Mouse (Mus musculus) forebrain, embryonic 15.5 days (tissue): ENCODE measurements at regions not wholly inside any gene's neighbourhood (a gene's known extent, or its start where the extent isn't known, plus 50 kb on each side); places are given as distances from the start of the nearest gene placed in this dataset.

Experiments used
- ATAC-seq: fragments of 200-750 bp; cut with Nextera tagmentation; replicated peaks from 2 replicates; pipeline ENCODE4 v1.8.0; 2017; ENCODE audit warnings: mild to moderate bottlenecking, moderate TSS enrichment, moderate library complexity
- H3K27ac ChIP-seq: fragments of 300-500 bp; sonication (generic); replicated peaks from 2 replicates; pipeline ENCODE4 v1.5.1; 2015; ENCODE audit warnings: mild to moderate bottlenecking, inconsistent platforms
- H3K27me3 ChIP-seq: fragments of 300-500 bp; sonication (generic); 2 replicates; pipeline ENCODE4 v1.6.1; 2015; ENCODE audit warnings: inconsistent platforms
- H3K36me3 ChIP-seq: fragments of 300-500 bp; sonication (generic); 2 replicates; pipeline ENCODE4 v1.6.1; 2015; ENCODE audit warnings: mild to moderate bottlenecking, inconsistent platforms
- H3K4me1 ChIP-seq: fragments of 300-500 bp; sonication (generic); 2 replicates; pipeline ENCODE4 v1.6.1; 2015; ENCODE audit warnings: inconsistent platforms
- H3K4me2 ChIP-seq: fragments of 300-500 bp; sonication (generic); replicated peaks from 2 replicates; pipeline ENCODE4 v1.6.1; 2015; ENCODE audit warnings: mild to moderate bottlenecking, inconsistent platforms
- H3K4me3 ChIP-seq: fragments of 300-500 bp; sonication (generic); 2 replicates; pipeline ENCODE4 v1.5.1; 2015; ENCODE audit warnings: mild to moderate bottlenecking, inconsistent platforms
- H3K9ac ChIP-seq: fragments of 300-500 bp; sonication (generic); replicated peaks from 2 replicates; pipeline ENCODE4 v1.6.1; 2015; ENCODE audit warnings: mild to moderate bottlenecking, inconsistent platforms
- H3K9me3 ChIP-seq: fragments of 300-500 bp; sonication (generic); 2 replicates; pipeline ENCODE4 v1.6.1; 2016; ENCODE audit warnings: inconsistent platforms
- WGBS: fragments of 180-500 bp; shearing (Covaris S2); methylation state at CpG from one replicate; pipeline ENCODE4 v1.1.7; 2015; ENCODE audit warnings: mixed read lengths; 5-methylcytosine and 5-hydroxymethylcytosine counted together

- no peak for ATAC-seq
- Histone ChIP-seq H3K4me1 (no peaks in the 10 kb centered on the region), H3K27ac (no peak overlapping the region), H3K4me2 (no peak overlapping the region), H3K27me3 (no peaks in the 10 kb centered on the region), H3K4me3 (no peak overlapping the region), H3K36me3 (no peaks in the 10 kb centered on the region), H3K9me3 (no peaks in the 10 kb centered on the region), H3K9ac (no peak overlapping the region)
- 85% methylated on average over 1 of the region's 1 CpGs for WGBS
These were observed 67.0 kb upstream of the Thbs1 start for GRCm38 (mm10) chr2:118044666-118045065.

- Histone ChIP-seq H3K27ac (no peak overlapping the region), H3K9ac (no peak overlapping the region), H3K4me2 (no peak overlapping the region), H3K36me3 (no peaks in the 10 kb centered on the region), H3K4me3 (no peak overlapping the region), H3K4me1 (no peaks in the 10 kb centered on the region), H3K27me3 (no peaks in the 10 kb centered on the region), H3K9me3 (no peaks in the 10 kb centered on the region)
- 93% methylated on average over 2 of the region's 2 CpGs for WGBS
- ATAC-seq, result no peak
These were observed 61.4 kb upstream of the Thbs1 start for GRCm38 (mm10) chr2:118050326-118050725.

- H3K36me3 ChIP-seq, result no peaks in the 10 kb centered on the region
- WGBS, result 91% methylated on average over 3 of the region's 3 CpGs
- no peaks in the 10 kb centered on the region for H3K27me3 ChIP-seq
- no peak overlapping the region for H3K27ac ChIP-seq
- no peak overlapping the region for H3K4me3 ChIP-seq
- H3K9ac ChIP-seq, result no peak overlapping the region
- H3K4me1 ChIP-seq, result no peaks in the 10 kb centered on the region
- H3K9me3 ChIP-seq, result no peaks in the 10 kb centered on the region
- ATAC-seq, result no peak
- H3K4me2 ChIP-seq, result no peak overlapping the region
These were observed 60.1 kb upstream of the Thbs1 start for GRCm38 (mm10) chr2:118051610-118052009.

- no peak overlapping the region for H3K4me3 ChIP-seq
- H3K27ac ChIP-seq, result no peak overlapping the region
- H3K4me1 ChIP-seq, result no peaks in the 10 kb centered on the region
- WGBS, result 94% methylated on average over 4 of the region's 4 CpGs
- no peaks in the 10 kb centered on the region for H3K9me3 ChIP-seq
- H3K4me2 ChIP-seq, result no peak overlapping the region
- H3K36me3 ChIP-seq, result no peaks in the 10 kb centered on the region
- no peak overlapping the region for H3K9ac ChIP-seq
- ATAC-seq, result no peak
- H3K27me3 ChIP-seq, result no peaks in the 10 kb centered on the region
These were observed 58.2 kb upstream of the Thbs1 start for GRCm38 (mm10) chr2:118053512-118053911.

DNA sequence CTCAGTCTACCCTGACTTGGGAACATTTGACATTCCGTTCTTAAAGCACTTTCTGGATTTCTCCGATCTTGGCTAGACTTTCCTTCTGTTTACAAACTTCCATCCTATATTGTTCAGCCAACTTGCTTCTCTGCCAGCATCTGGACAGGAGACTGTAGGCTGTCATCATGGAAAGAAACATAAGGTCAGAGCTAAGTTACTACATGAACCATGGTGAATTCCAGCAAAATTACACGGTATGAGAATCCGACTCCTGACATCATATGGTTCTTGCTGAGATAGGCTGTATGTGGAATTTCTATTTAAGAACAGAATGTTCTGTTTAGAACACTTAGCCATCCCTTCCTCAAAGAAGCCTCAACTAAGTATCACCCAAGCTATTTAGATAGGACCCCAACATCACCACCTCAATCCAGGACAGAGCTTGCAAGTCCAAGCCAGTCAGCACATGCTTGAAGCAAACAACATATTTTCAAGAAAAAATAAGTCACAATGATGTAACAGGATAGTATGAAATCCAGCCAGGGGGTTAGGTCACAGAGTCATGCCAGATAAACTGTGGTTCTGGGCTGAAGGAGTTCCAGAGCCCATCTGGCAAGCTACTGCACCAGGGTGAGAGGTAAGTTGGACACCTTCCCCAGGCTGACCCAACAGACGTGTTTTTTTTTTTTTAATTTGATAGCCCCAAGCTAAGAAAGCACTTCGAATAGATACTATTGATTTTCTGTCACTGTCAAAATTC, 52.9 kb upstream of the Thbs1 start:
- no peak overlapping the region for H3K4me3 ChIP-seq
- no peaks in the 10 kb centered on the region for H3K9me3 ChIP-seq
- H3K27ac ChIP-seq, result no peak overlapping the region
- no peak overlapping the region for H3K4me2 ChIP-seq
- ATAC-seq, result no peak
- no peaks in the 10 kb centered on the region for H3K4me1 ChIP-seq
- H3K36me3 ChIP-seq, result no peaks in the 10 kb centered on the region
- H3K9ac ChIP-seq, result no peak overlapping the region
- 91% methylated on average over 6 of the region's 6 CpGs for WGBS
- no peaks in the 10 kb centered on the region for H3K27me3 ChIP-seq

DNA sequence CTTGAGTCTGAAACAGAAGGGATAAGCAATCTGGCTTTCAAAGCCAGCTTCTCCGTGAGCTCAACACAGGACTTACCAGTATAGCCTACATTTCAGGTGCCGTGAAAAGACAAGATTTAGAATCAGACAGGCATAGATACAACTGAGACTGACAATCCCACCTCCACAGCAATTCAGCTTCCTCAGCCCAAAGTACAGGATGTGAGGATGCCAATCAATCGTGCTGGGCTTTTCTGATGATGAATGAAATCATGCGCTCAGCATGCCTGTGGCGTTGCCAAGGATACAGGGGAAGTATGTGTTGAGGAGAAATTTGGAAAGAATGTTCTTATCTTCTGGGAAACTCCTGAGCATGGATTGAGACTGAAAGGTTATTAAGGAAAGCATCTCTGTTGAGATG, 50.4 kb upstream of the Thbs1 start:
- Histone ChIP-seq H3K4me1 (no peaks in the 10 kb centered on the region), H3K4me2 (no peak overlapping the region), H3K9ac (no peak overlapping the region), H3K27ac (no peak overlapping the region), H3K9me3 (no peaks in the 10 kb centered on the region), H3K4me3 (no peak overlapping the region), H3K36me3 (no peaks in the 10 kb centered on the region), H3K27me3 (no peaks in the 10 kb centered on the region)
- ATAC-seq, result 0 out of 2 replicates have a peak, but pooled peaks have one; percentile 26
- 62% methylated on average over 5 of the region's 5 CpGs for WGBS
